Mouse (Mus musculus) G1E (cell line): ENCODE measurements at regions not wholly inside any gene's neighbourhood (a gene's known extent, or its start where the extent isn't known, plus 50 kb on each side); places are given as distances from the start of the nearest gene placed in this dataset.

Experiments used
- CTCF ChIP-seq: IDR thresholded peaks from 2 replicates; pipeline ENCODE4 v1.5.1; 2012; ENCODE audit warnings: low read depth, low read length, inconsistent platforms, mixed read lengths
- POLR2AphosphoS5 ChIP-seq: IDR thresholded peaks from 2 replicates; pipeline ENCODE4 v1.6.1; 2012; ENCODE audit warnings: low read depth, low read length, inconsistent platforms; ENCODE audit not compliant: insufficient replicate concordance

DNA sequence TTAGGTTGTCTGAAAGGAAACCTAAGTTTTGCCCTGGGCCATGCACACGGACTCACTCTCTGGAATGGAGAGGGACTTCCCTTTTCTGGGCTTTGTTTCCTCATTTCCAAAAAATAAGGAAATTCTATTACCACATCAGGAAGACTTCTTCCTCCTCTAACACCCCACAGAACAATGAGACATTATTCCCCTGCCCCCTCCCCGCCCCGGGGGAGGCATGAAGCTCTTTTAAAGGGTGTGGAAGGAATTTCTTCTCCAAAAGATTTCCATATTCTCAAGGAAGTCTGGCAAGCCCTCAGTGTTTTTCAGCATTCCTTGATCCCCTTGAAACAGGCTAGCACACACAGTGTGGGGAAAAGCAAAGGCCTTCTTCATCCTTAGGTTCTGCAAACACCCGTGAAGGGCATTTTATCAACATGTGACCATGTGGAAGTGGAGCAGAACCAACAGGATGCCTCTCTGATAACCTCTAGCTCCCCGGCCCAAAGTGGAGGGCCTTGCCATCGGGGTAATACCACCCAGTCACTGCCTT is 179.5 kb upstream of the Klf7 start:
- TF ChIP-seq CTCF (no peak), POLR2AphosphoS5 (no peak)
